Mouse (Mus musculus): ENCODE measurements around the gene Dpp7. TPM values are rescaled to one million over a fixed set of nuclear protein-coding genes. Genes with fewer than 3 reads are reported as not detected.

Dpp7 gene
- total and polyA plus RNA-seq, 3 experiments = 24.6 to 25.9 TPM; not detected in 1

DNA sequence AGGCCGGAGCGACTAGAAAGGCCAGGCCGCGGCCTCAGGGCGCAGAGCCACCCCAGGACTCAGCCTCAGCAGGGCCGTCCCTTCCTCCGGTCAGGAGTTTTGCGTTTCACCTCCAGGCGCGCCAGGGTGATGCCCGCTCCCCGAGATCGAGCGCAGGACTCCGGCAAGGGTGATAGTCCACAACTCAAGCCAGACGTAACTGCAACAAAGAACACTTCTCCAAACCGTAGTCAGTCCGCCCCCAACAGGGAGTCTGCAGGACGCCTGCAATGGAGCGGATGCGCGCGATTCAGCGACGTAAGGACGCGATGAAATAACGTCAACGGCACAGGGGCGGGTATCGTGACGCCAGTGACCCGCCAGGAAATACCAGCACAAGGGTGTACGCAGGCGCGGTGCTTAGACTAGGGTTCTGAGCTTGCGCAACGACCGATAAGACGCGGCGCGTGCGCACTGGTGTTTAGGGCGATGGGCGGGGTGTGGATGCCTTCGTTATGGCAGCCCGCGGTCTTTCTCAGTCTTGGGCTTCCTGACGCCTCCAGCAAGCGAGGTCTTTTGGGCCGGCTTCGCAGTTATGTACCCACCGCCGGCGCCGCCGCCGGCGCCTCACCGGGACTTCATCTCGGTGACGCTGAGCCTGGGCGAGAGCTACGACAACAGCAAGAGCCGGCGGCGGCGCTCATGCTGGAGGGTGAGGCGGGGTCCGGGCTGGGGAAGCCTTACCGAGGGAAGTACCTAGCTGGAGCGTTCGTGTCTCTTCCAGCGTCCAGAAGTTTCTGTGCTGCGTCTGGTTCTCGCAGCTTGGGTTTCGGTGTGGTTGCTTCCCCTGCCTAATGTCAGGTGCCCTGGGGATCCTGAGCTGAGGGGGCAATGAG lies 23.6 kb downstream of the Dpp7 start, which contains the start of gene Man1b1 (continued):
- peak; percentile 80; the same call in 1 of the 2 replicates for TF ChIP-seq POLR2AphosphoS5 (IDR thresholded peaks at IDR 0.05; ENCODE audit: borderline replicate concordance, low read depth, low read length)
- peak; percentile 86 for TF ChIP-seq POLR2A (IDR thresholded peaks at IDR 0.05; ENCODE audit: control insufficient read depth in 1 of 2, insufficient read depth in 1 of 2, low read depth in 1 of 2, low read length in 2 of 2, poor library complexity in 1 of 2)
- TF ChIP-seq NRF1 (IDR thresholded peaks at IDR 0.05; ENCODE audit: insufficient read depth, low read depth, low read length, poor library complexity, severe bottlenecking) = peak; percentile 95
- TF ChIP-seq HCFC1 (IDR thresholded peaks at IDR 0.05; ENCODE audit: low read depth, low read length) = peak; percentile 97
- TF ChIP-seq MXI1 (IDR thresholded peaks at IDR 0.05; ENCODE audit: low read depth, low read length) = peak; percentile 85
- TF ChIP-seq TAL1 (IDR thresholded peaks at IDR 0.05; ENCODE audit: low read length) = no peak
- peak; percentile 95 for TF ChIP-seq GATA1 (IDR thresholded peaks at IDR 0.05; ENCODE audit: low read depth, low read length)
- peak; percentile 70 for TF ChIP-seq USF1 (IDR thresholded peaks at IDR 0.05; ENCODE audit: low read depth, low read length)
- peak; percentile 3; the same call in 1 of the 2 replicates for TF ChIP-seq ZMIZ1 (IDR thresholded peaks at IDR 0.05; ENCODE audit: low read depth, low read length)
- TF ChIP-seq SIN3A (IDR thresholded peaks at IDR 0.05; ENCODE audit: low read length) = peak; percentile 98
- TF ChIP-seq POLR2AphosphoS2 (IDR thresholded peaks at IDR 0.05; ENCODE audit: low read length) = peak; percentile 46; the same call in 1 of the 2 replicates

GRCm38 (mm10) chr2:25331470-25331869 lies 24.7 kb downstream of the Dpp7 start:
- peak overlapping the region; percentile 78 to 92 for H3K4me3 ChIP-seq (ENCODE audit: control insufficient read depth in 1 of 2, insufficient read depth in 1 of 2, low read depth in 2 of 2, low read length in 2 of 2)
- peaks cover 22% of the 10 kb centered on the region for H3K79me2 ChIP-seq (ENCODE audit: control insufficient read depth, insufficient read depth, low read length, poor library complexity)
- H3K27ac ChIP-seq (ENCODE audit: control insufficient read depth, low read depth, low read length) = no peak overlapping the region
- TF ChIP-seq TAL1 (IDR thresholded peaks at IDR 0.05; ENCODE audit: low read length) (no peak), MAZ (IDR thresholded peaks at IDR 0.05; ENCODE audit: low read depth, low read length) (no peak), CHD1 (IDR thresholded peaks at IDR 0.05; ENCODE audit: low read depth, low read length) (no peak), TCF12 (IDR thresholded peaks at IDR 0.05; ENCODE audit: low read depth, low read length) (no peak), USF2 (IDR thresholded peaks at IDR 0.05; ENCODE audit: borderline replicate concordance in 1 of 2, insufficient read depth in 1 of 2, low read depth in 1 of 2, low read length in 2 of 2) (no peak), ZC3H11A (IDR thresholded peaks at IDR 0.05; ENCODE audit: low read depth, low read length) (no peak), SMC3 (IDR thresholded peaks at IDR 0.05; ENCODE audit: low read depth, low read length) (no peak), RCOR1 (IDR thresholded peaks at IDR 0.05; ENCODE audit: low read depth, low read length) (no peak), TBP (IDR thresholded peaks at IDR 0.05; ENCODE audit: low read depth, low read length) (no peak), GATA1 (IDR thresholded peaks at IDR 0.05; ENCODE audit: low read depth, low read length) (no peak), MXI1 (IDR thresholded peaks at IDR 0.05; ENCODE audit: low read depth, low read length) (no peak), ZNF384 (IDR thresholded peaks at IDR 0.05; ENCODE audit: low read depth, low read length) (no peak), HCFC1 (IDR thresholded peaks at IDR 0.05; ENCODE audit: low read depth, low read length) (no peak)
- peaks cover 3 to 19% of the 10 kb centered on the region in 2 experiments; a peak in 3 of 4 replicates for H3K4me1 ChIP-seq (ENCODE audit: control insufficient read depth in 1 of 2, insufficient read depth in 2 of 2, low read length in 2 of 2)
- peak overlapping the region; percentile 90 for H3K9ac ChIP-seq (ENCODE audit: control insufficient read depth, low read depth, low read length, poor library complexity, severe bottlenecking)
- peak; percentile 38 for DNase-seq (ENCODE audit: low read depth, low spot score)
- no peaks in the 10 kb centered on the region for H3K27me3 ChIP-seq (ENCODE audit: control insufficient read depth in 1 of 2, insufficient read depth in 2 of 2, low read length in 2 of 2)
- no peaks in the 10 kb centered on the region for H3K9me3 ChIP-seq (replicated peaks; ENCODE audit: insufficient read depth, low read length)
- peaks cover 0 to 15% of the 10 kb centered on the region in 2 experiments; a peak in 2 of 4 replicates for H3K36me3 ChIP-seq (ENCODE audit: control insufficient read depth in 1 of 2, insufficient read depth in 2 of 2, low read length in 2 of 2)
